Mouse (Mus musculus) stomach, embryonic 15.5 days (tissue): ENCODE measurements around the gene Slc44a1. TPM values are rescaled to one million over a fixed set of nuclear protein-coding genes. Genes with fewer than 3 reads are reported as not detected.

ENCODE experiments used
- ATAC-seq: fragments of 200-750 bp; cut with Nextera tagmentation; 2 replicates; pipeline ENCODE4 v1.8.0; 2017; ENCODE audit warnings: low read depth, moderate number of reproducible peaks, moderate TSS enrichment; ENCODE audit not compliant: insufficient read depth, low FRiP score
- H3K27ac ChIP-seq: fragments of 300-500 bp; sonication (generic); 2 replicates; pipeline ENCODE4 v1.5.1; 2015; ENCODE audit warnings: mild to moderate bottlenecking, inconsistent platforms
- H3K27me3 ChIP-seq: fragments of 300-500 bp; sonication (generic); replicated peaks from 2 replicates; pipeline ENCODE4 v1.6.1; 2015; ENCODE audit warnings: inconsistent platforms
- H3K36me3 ChIP-seq: fragments of 300-500 bp; sonication (generic); 2 replicates; pipeline ENCODE4 v1.6.1; 2015; ENCODE audit warnings: inconsistent platforms
- H3K4me1 ChIP-seq: fragments of 300-500 bp; sonication (generic); 2 replicates; pipeline ENCODE4 v1.6.1; 2015; ENCODE audit warnings: inconsistent platforms
- H3K4me2 ChIP-seq: fragments of 300-500 bp; sonication (generic); 2 replicates; pipeline ENCODE4 v1.6.1; 2015; ENCODE audit warnings: mild to moderate bottlenecking, inconsistent platforms
- H3K4me3 ChIP-seq: fragments of 300-500 bp; sonication (generic); replicated peaks from 2 replicates; pipeline ENCODE4 v1.5.1; 2015; ENCODE audit warnings: inconsistent platforms
- H3K9ac ChIP-seq: fragments of 300-500 bp; sonication (generic); 2 replicates; pipeline ENCODE4 v1.6.1; 2015; ENCODE audit warnings: inconsistent platforms
- H3K9me3 ChIP-seq: fragments of 300-500 bp; sonication (generic); 2 replicates; pipeline ENCODE4 v1.6.1; 2016; ENCODE audit warnings: inconsistent platforms
- WGBS: fragments of 180-500 bp; shearing (Covaris S2); methylation state at CpG from one replicate; pipeline ENCODE4 v1.1.7; 2015; 5-methylcytosine and 5-hydroxymethylcytosine counted together
- polyA plus RNA-seq: library from polyadenylated mRNA; unstranded; fragments of >200 nt; fragmentation: Nextera tagmentation; extraction: Ambion mirVana; gene quantifications from 2 replicates; pipeline ENCODE4 v1.2.1, GENCODE M21; 2015

The Slc44a1 gene
- polyA plus RNA-seq, 1 experiment from 2014 or later = 49.6 TPM

DNA sequence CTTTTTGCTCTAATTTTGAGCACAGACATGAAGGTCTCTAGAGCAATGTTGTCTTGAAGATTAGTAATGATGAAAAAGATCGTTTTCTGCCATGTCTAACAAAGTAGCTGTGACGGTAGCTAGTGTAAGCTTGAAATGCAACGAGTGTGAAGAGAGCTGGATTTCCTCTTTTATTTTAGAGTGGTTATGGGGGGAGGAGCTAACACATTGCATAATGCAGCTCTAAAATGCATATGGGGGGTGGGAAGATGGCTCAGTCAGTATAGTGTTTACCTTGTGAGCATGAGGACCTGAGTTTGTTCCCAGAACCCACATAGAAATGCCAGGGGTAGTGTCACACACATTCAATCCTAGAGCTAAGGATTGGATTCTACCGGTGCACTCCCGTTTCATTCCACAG lies 29.5 kb upstream of the Slc44a1 start:
- no peaks in the 10 kb centered on the region for H3K27me3 ChIP-seq
- H3K36me3 ChIP-seq = no peaks in the 10 kb centered on the region
- no peak overlapping the region for H3K9ac ChIP-seq
- no peaks in the 10 kb centered on the region for H3K4me1 ChIP-seq
- no peak for ATAC-seq
- H3K4me2 ChIP-seq = no peak overlapping the region
- no peaks in the 10 kb centered on the region for H3K9me3 ChIP-seq
- WGBS = 79% methylated on average over 5 of the region's 5 CpGs
- no peak overlapping the region for H3K27ac ChIP-seq
- no peak overlapping the region for H3K4me3 ChIP-seq

DNA sequence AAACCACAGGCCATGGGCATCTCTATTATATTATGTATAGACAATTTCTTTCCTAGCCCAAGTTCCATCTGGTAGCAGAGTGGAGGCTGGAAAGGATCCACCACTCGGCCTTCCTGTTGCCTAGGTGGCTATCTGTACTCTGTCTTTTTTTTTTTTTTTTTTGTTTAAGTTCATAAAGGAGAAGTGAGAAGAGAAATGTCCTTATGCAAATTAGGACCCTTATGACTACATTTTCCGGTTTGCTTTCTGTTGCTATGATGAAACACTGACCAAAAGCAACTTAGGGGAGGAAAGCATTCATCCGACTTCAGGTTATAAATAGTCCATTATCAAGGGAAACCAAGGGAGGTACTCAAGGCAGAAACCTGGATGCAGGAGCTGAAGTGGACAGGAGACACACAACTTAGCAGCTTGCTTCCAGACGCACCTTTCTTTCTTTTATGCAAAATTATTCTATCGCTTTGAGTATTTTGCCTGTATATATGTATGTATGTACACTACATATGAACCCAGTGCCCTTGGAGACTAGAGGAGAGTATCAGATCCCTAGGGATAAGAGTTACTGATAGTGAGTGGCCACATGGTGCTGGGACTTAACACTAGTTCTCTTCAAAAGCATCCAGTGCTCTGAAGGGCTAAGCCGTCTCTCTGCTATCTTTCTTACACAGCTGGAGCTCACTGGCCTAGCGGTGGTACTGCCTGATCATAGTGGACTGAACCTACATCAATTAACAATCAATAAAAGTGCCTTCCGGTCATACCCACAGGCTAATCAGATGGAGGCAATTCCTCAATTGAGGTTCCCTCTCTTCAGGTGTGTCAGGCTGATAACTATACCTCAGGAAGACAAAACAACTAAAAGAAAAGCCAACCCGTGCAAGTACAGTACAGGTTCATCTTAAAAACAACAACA lies 28.0 kb upstream of the Slc44a1 start:
- Histone ChIP-seq H3K9me3 (no peaks in the 10 kb centered on the region), H3K9ac (no peak overlapping the region), H3K27me3 (no peaks in the 10 kb centered on the region)

DNA sequence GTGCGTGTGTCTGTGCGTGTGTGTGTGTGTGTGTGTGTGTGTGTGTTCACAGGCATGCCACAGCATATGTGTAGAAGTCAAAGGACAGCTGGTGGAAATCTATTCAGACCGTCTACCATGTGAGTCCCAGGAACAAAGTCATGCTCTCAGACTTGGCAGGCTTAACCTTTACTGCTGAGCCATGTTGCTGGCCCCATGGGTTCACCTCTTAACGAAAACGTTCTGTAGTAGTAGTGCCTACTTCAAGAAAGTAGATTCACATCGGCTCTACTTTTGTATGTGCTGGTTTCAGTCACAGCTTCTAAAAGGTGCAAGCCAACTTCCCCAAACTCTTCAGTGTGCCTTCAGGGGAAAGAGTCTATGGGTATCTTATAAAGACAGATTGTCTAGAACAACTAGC lies 27.2 kb upstream of the Slc44a1 start:
- H3K9me3 ChIP-seq = no peaks in the 10 kb centered on the region
- 0 out of 2 replicates have a peak, but pooled peaks cover 7% of the 10 kb centered on the region for H3K4me1 ChIP-seq
- 79% methylated on average over 6 of the region's 6 CpGs for WGBS
- H3K4me3 ChIP-seq = no peak overlapping the region
- no peak overlapping the region for H3K27ac ChIP-seq
- no peak for ATAC-seq
- H3K9ac ChIP-seq = no peak overlapping the region
- no peaks in the 10 kb centered on the region for H3K36me3 ChIP-seq
- H3K27me3 ChIP-seq = no peaks in the 10 kb centered on the region
- no peak overlapping the region for H3K4me2 ChIP-seq

More for the DNA sequence above, 28.0 kb upstream of the Slc44a1 start:
- Histone ChIP-seq H3K36me3 (no peaks in the 10 kb centered on the region), H3K27ac (no peak overlapping the region), H3K4me2 (no peak overlapping the region), H3K4me1 (0 out of 2 replicates have a peak, but pooled peaks cover 6% of the 10 kb centered on the region), H3K4me3 (no peak overlapping the region)
- ATAC-seq = no peak
- WGBS = 75% methylated on average over 9 of the region's 9 CpGs

DNA sequence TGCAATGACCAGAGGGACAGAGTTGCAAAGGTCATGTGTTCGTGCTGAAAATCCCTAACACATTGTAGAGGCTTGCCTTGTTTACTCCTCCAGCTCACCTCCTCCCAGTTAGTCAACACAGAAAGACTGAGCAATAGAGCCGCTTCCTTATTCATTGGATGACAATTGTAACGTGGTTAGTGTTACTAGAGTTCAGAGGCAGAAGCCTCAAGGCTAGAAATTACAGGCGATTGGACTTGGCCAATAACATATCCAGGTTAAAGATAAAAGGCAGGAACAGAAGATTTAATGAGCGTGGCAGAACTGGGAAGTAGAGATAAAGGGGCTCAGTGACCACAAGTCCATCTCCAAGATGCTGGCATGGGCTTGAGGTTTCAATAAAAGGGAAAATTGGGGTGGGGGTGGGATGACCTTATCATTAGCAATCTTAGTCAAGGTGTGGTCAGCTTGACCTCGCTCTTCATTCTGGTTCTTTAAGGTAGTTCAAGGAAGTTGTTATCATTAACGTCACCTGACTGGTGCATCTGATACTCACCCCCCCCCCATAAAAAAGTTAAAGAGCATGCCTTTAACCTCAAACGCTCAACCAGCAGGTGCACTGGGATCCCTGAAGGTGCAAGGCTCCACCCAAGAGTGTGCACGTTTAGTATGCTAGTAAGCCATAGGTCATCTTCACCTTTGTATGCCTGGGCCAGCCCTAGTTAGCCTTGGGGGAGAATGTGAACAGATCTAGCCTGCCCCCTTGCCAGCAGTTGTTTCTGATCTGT lies 26.0 kb upstream of the Slc44a1 start:
- 66% methylated on average over 9 of the region's 9 CpGs for WGBS
- no peaks in the 10 kb centered on the region for H3K27me3 ChIP-seq
- no peak overlapping the region for H3K4me2 ChIP-seq
- H3K36me3 ChIP-seq = no peaks in the 10 kb centered on the region
- no peak for ATAC-seq
- no peaks in the 10 kb centered on the region for H3K9me3 ChIP-seq
- 0 out of 2 replicates have a peak, but pooled peaks cover 7% of the 10 kb centered on the region for H3K4me1 ChIP-seq
- no peak overlapping the region for H3K4me3 ChIP-seq
- H3K9ac ChIP-seq = no peak overlapping the region
- no peak overlapping the region for H3K27ac ChIP-seq

DNA sequence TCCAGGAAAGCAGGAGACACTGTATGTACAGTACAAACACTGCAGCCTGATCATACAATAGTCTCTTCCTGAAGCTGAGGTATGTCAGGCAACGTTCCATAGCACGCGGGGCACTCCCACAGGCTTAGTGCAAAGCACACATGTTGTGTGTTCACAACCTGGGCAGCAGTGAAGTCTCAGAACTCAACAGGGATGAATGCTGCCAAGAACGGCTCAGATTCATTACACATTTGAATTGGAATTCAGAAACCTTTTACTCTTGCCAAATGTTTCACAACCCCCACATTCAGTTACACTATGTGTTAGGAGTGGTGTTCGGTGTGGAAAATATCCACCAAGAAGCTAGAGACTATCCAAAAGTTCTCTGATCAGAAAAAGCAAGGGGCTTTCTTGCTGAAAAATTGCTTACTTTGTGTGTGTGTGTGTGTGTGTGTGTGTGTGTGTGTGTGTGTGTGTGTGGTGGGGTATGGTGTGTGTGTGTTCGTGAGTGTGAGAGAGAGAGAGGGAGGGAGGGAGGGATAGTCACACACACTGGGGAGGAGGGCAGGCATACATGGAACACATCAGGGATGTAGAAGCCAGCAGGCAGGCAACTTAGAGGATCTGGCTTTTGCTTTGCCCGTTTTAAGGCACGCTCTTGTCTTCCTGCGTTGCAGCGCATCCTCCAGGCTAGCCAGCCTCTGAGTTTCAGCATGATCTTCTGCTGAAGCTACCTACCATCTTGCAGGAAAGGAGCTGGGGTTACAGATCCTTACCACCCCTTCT lies 24.2 kb upstream of the Slc44a1 start:
- Histone ChIP-seq H3K9ac (no peak overlapping the region), H3K27me3 (no peaks in the 10 kb centered on the region), H3K4me2 (no peak overlapping the region), H3K4me3 (no peak overlapping the region), H3K4me1 (0 out of 2 replicates have a peak, but pooled peaks cover 7% of the 10 kb centered on the region), H3K27ac (peak overlapping the region; percentile 80), H3K36me3 (no peaks in the 10 kb centered on the region), H3K9me3 (no peaks in the 10 kb centered on the region)
- peak; percentile 68; the same call in 1 of the 2 replicates for ATAC-seq
- 61% methylated on average over 9 of the region's 10 CpGs for WGBS

DNA sequence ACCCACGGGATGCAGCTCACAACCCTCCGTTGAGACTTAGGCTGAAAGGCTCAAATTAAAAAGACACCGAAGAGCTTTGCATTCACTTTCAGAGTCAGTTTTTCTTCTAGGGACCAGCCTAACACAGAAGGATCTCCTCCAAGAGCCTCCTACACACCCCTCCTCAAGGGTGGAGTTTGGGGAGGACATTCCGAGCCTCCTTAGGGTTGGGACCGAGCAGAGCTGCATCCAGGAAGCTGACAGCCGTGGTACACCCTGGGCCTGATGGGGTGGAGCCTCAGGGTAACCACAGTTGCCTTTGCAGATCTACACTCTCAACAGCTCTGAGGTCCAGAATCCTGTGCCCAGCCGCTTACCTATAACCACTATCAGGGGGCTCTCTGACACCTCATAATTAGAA lies 23.3 kb upstream of the Slc44a1 start:
- Histone ChIP-seq H3K27me3 (no peaks in the 10 kb centered on the region), H3K9ac (no peak overlapping the region), H3K9me3 (no peaks in the 10 kb centered on the region), H3K36me3 (no peaks in the 10 kb centered on the region), H3K4me1 (0 out of 2 replicates have a peak, but pooled peaks cover 7% of the 10 kb centered on the region), H3K4me2 (no peak overlapping the region), H3K27ac (peak overlapping the region; percentile 80; the same call in 1 of the 2 replicates), H3K4me3 (no peak overlapping the region)
- peak; percentile 37; the same call in 1 of the 2 replicates for ATAC-seq
- 57% methylated on average over 7 of the region's 7 CpGs for WGBS

DNA sequence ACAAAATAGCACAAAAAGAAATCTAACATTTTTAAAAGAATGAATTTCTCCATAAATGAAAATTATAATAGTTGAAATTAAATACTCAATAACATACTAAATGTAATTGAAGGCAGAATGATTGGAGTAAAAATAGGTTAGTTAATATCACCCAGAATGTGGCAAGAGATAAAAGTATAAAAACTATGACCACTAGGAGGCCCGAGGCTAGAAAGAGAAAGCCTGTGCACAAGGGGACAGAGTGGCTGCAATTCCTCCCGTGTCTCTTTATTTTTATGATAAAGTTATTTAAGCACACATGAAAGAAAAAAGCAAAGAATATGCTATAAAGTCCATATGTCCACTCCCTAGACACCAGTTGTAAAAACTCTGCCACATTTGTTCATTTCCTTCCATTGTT lies 17.4 kb upstream of the Slc44a1 start:
- Histone ChIP-seq H3K27ac (no peak overlapping the region), H3K27me3 (no peaks in the 10 kb centered on the region), H3K9ac (no peak overlapping the region), H3K36me3 (no peaks in the 10 kb centered on the region), H3K9me3 (no peaks in the 10 kb centered on the region), H3K4me3 (no peak overlapping the region), H3K4me1 (no peaks in the 10 kb centered on the region), H3K4me2 (no peak overlapping the region)
- no peak for ATAC-seq
- 57% methylated on average over 2 of the region's 2 CpGs for WGBS

DNA sequence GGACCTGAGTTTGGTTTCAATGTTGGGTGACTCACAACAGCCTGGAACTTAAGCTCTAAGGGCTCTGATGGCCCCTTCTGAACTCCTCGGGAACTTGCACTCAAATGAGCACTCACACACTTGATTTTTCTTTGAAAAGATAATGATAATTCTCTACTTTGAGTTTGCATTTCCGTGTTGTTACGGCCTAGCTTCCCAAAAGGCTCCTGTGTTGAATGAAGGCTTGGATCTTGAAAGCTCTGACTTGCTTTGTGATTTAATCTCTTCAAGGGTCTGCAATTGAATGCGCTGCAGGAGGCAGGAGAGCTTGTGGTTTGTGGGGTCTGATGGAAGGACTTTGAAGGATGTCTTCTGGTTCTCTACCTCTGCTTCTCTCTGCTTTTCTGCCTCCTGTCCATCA lies 13.1 kb upstream of the Slc44a1 start:
- Histone ChIP-seq H3K27ac (no peak overlapping the region), H3K4me2 (no peak overlapping the region), H3K36me3 (no peaks in the 10 kb centered on the region), H3K9ac (no peak overlapping the region), H3K4me3 (no peak overlapping the region), H3K9me3 (no peaks in the 10 kb centered on the region), H3K4me1 (no peaks in the 10 kb centered on the region), H3K27me3 (no peaks in the 10 kb centered on the region)
- WGBS = 86% methylated on average over 4 of the region's 4 CpGs
- no peak for ATAC-seq

DNA sequence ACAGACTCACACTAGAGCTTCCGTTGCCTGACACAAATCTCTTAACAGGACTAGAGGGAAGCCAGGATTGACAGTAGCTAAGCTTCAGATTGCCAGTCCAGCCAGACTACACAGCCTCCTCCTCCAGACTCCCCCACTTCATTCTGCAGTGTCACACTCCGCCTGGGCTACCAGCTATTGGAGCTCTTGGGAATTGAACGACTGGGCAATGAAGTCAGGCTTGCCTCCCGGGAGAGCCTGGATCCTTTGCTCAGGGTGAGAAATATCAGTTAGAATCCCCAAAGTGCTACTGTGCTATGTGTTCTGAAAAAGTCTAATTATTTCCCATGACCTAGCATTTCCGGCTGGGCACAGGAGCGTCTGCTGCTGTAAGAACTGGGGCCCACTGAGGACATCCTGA lies 9.7 kb upstream of the Slc44a1 start:
- ATAC-seq = no peak
- Histone ChIP-seq H3K9ac (no peak overlapping the region), H3K36me3 (no peaks in the 10 kb centered on the region), H3K4me2 (no peak overlapping the region), H3K27me3 (no peaks in the 10 kb centered on the region), H3K4me1 (no peaks in the 10 kb centered on the region), H3K27ac (no peak overlapping the region), H3K9me3 (no peaks in the 10 kb centered on the region), H3K4me3 (no peak overlapping the region)
- WGBS = 45% methylated on average over 6 of the region's 6 CpGs

DNA sequence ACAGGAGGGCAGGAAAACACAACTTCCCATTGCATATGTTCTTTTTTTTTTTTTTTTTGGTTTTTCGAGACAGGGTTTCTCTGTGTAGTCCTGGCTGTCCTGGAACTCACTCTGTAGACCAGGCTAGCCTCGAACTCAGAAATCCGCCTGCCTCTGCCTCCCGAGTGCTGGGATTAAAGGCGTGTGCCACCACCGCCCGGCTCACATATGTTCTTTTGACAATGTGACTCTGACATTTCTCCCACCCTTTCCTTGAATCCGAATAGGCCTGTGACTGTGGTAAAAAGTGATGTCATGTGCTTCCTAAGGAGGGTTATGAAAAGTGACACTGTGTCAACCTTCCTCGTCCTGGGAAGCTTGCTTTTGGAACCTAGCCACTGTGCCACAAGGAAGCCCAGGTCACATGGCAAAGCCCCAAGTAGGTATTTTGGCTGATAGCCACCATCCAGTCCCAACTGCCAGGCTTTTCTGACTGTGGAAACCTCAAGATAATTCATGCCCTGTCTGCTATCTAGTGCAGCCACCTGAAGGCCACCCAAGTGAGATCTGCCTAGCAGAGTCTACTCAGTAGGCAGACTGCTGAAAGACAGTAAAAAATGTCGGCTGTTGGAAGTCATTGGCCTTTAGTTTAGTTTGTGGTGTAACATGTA lies 8.5 kb upstream of the Slc44a1 start:
- no peaks in the 10 kb centered on the region for H3K4me1 ChIP-seq
- no peak overlapping the region for H3K27ac ChIP-seq
- H3K9me3 ChIP-seq = no peaks in the 10 kb centered on the region
- no peak overlapping the region for H3K4me2 ChIP-seq
- ATAC-seq = peak; percentile 84
- H3K27me3 ChIP-seq = no peaks in the 10 kb centered on the region
- 82% methylated on average over 10 of the region's 10 CpGs for WGBS
- no peaks in the 10 kb centered on the region for H3K36me3 ChIP-seq
- H3K9ac ChIP-seq = no peak overlapping the region
- H3K4me3 ChIP-seq = no peak overlapping the region

DNA sequence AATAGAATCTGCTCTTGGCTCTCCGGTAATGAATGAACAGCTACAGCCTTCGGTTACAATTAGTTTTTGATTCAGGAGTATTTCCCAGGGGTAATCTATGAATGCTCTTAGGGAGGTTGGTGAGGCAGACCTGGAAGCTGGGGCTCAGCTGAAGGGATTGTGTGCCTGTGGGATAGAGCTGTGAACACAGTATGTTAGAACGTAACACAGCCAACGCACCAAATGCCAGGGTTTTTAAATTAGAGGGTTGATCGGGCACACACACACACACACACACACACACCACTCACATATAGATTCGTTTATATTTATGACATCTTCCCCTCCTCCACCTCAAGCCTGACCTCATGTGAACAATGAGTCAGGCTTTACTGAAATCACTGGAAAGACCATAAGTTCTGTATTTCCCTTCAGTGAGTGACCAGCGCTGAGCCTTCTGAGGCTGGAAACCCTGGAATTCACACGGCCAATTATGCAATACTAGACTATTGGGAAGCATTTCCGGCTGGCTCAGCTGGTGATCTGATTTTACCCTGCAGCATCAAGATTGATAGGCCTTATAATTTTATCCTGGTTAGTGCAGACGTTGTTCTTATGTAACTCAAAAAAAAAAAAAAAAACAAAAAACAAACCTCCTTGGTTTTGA lies 3.0 kb upstream of the Slc44a1 start:
- H3K4me1 ChIP-seq = peaks cover 8% of the 10 kb centered on the region; the same call in 1 of the 2 replicates
- no peak overlapping the region for H3K27ac ChIP-seq
- H3K9me3 ChIP-seq = no peaks in the 10 kb centered on the region
- no peak overlapping the region for H3K9ac ChIP-seq
- no peak overlapping the region for H3K4me3 ChIP-seq
- ATAC-seq = no peak
- no peaks in the 10 kb centered on the region for H3K36me3 ChIP-seq
- H3K27me3 ChIP-seq = no peaks in the 10 kb centered on the region
- WGBS = 64% methylated on average over 10 of the region's 10 CpGs
- no peak overlapping the region for H3K4me2 ChIP-seq
